Mouse (Mus musculus) G1E (cell line): ENCODE measurements around the gene Traf4. TPM values are rescaled to one million over a fixed set of nuclear protein-coding genes. Genes with fewer than 3 reads are reported as not detected.

Experiments
- ATAC-seq: 2 replicates; pipeline ENCODE4 v1.8.0; 2016; ENCODE audit warnings: mild to moderate bottlenecking; ENCODE audit not compliant: insufficient number of reproducible peaks, poor library complexity, low FRiP score, severe bottlenecking; ENCODE audit errors: extremely low read depth
- DNase-seq: peaks from one replicate; pipeline ENCODE4 v3.0.0; 2012; ENCODE audit warnings: low spot score
- H3K27me3 ChIP-seq: 2 replicates; pipeline ENCODE4 v1.6.1; 2012; ENCODE audit warnings: mild to moderate bottlenecking, low read length, inconsistent platforms; ENCODE audit not compliant: insufficient read depth
- H3K36me3 ChIP-seq: replicated peaks from 2 replicates; pipeline ENCODE3; 2012; ENCODE audit warnings: mild to moderate bottlenecking, inconsistent platforms
- H3K4me1 ChIP-seq: 2 replicates; pipeline ENCODE4 v1.6.1; 2012; ENCODE audit warnings: low read depth, low read length, inconsistent platforms, mixed read lengths; ENCODE audit not compliant: insufficient read depth
- H3K4me3 ChIP-seq: 2 replicates; pipeline ENCODE4 v1.5.1; 2012; ENCODE audit warnings: low read depth, mild to moderate bottlenecking, inconsistent platforms, low read length, moderate library complexity, mixed read lengths
- H3K9me3 ChIP-seq: replicated peaks from 2 replicates; pipeline ENCODE4 v1.6.1; 2012; ENCODE audit warnings: inconsistent platforms
- CTCF ChIP-seq: IDR thresholded peaks from 2 replicates; pipeline ENCODE4 v1.5.1; 2012; ENCODE audit warnings: low read depth, low read length, inconsistent platforms, mixed read lengths
- GATA1 ChIP-seq: IDR thresholded peaks from 2 replicates; pipeline ENCODE4 v1.6.1; 2012; ENCODE audit warnings: borderline replicate concordance, low read length, inconsistent platforms, mixed read lengths
- GATA2 ChIP-seq: IDR thresholded peaks from 2 replicates; pipeline ENCODE4 v1.6.1; 2012; ENCODE audit warnings: low read depth, low read length, inconsistent platforms, borderline replicate concordance
- POLR2AphosphoS5 ChIP-seq: IDR thresholded peaks from 2 replicates; pipeline ENCODE4 v1.6.1; 2012; ENCODE audit warnings: low read depth, low read length, inconsistent platforms; ENCODE audit not compliant: insufficient replicate concordance
- TAL1 ChIP-seq: conservative IDR thresholded peaks from 2 replicates; pipeline ENCODE4 v1.6.1; 2012; ENCODE audit warnings: low read depth, low read length, inconsistent platforms, mixed read lengths
- polyA plus RNA-seq: library from polyadenylated mRNA; stranded (reverse); fragments of >175 nt; gene quantifications from 2 replicates; pipeline ENCODE4 v1.2.3, GENCODE M21; 2012
- total RNA-seq, 2 experiments: library from RNA; stranded (forward) in 1 of 2; stranded (reverse) in 1 of 2; fragments of 200-1000 nt in 1 of 2; fragments of >200 nt in 1 of 2; fragmentation: Nextera tagmentation in 1 of 2; gene quantifications; 2 replicates each; pipeline ENCODE4 v1.2.3; 2014 to 2017

Traf4 gene
- total and polyA plus RNA-seq, 3 experiments = 7.0 to 74.4 (median 42.8) TPM

GRCm38 (mm10) chr11:78115367-78116145 is 49.8 kb downstream of the Traf4 start:
- peak; percentile 98 for DNase-seq
- Histone ChIP-seq H3K4me3 (peak overlapping the region; percentile 84), H3K9me3 (no peaks in the 10 kb centered on the region), H3K36me3 (peaks cover 13% of the 10 kb centered on the region), H3K4me1 (peaks cover 68% of the 10 kb centered on the region), H3K27me3 (no peaks in the 10 kb centered on the region)
- peak; percentile 94 for ATAC-seq
- TF ChIP-seq GATA2 = no peak
- peak; percentile 69 for TF ChIP-seq TAL1

GRCm38 (mm10) chr11:78114676-78115366 is 50.6 kb downstream of the Traf4 start:
- no peaks in the 10 kb centered on the region for H3K9me3 ChIP-seq
- H3K36me3 ChIP-seq = peaks cover 11% of the 10 kb centered on the region
- H3K4me1 ChIP-seq = peaks cover 66% of the 10 kb centered on the region
- TF ChIP-seq CTCF (no peak), TAL1 (no peak), POLR2AphosphoS5 (no peak), GATA1 (no peak), GATA2 (no peak)
- no peaks in the 10 kb centered on the region for H3K27me3 ChIP-seq
- DNase-seq (no peak), ATAC-seq (no peak)
- H3K4me3 ChIP-seq = peak overlapping the region; percentile 84

GRCm38 (mm10) chr11:78113616-78114015 is 51.8 kb downstream of the Traf4 start:
- no peak for DNase-seq
- TF ChIP-seq CTCF (no peak), POLR2AphosphoS5 (no peak), GATA2 (no peak)
- Histone ChIP-seq H3K27me3 (no peaks in the 10 kb centered on the region), H3K4me3 (no peak overlapping the region), H3K4me1 (peaks cover 58% of the 10 kb centered on the region), H3K36me3 (peaks cover 13% of the 10 kb centered on the region), H3K9me3 (no peaks in the 10 kb centered on the region)
- no peak for ATAC-seq

Other genes with a start within 250 kb of the Traf4 start
- gene Sez6, start 234.8 kb downstream of the Traf4 start, total RNA-seq (2014; fragmentation: Nextera tagmentation) = not detected in 2 replicates
- gene Sez6, start 234.8 kb downstream of the Traf4 start, total RNA-seq (2017) = 0.11 TPM in 1 of 2 replicates, not detected in the other
- gene Sez6, start 234.8 kb downstream of the Traf4 start, polyA plus RNA-seq = 0.03 and 0.10 TPM in 2 replicates
- gene Phf12, start 182.8 kb downstream of the Traf4 start, total RNA-seq (2014; fragmentation: Nextera tagmentation) = 157 and 172 TPM in 2 replicates
- gene Phf12, start 182.8 kb downstream of the Traf4 start, total RNA-seq (2017) = 23.0 and 24.7 TPM in 2 replicates
- gene Phf12, start 182.8 kb downstream of the Traf4 start, polyA plus RNA-seq = 212 and 215 TPM in 2 replicates
- 7.2 and 11.0 TPM in 2 replicates for gene Dhrs13, start 133.3 kb downstream of the Traf4 start, total RNA-seq (2014; fragmentation: Nextera tagmentation)
- gene Dhrs13, start 133.3 kb downstream of the Traf4 start, total RNA-seq (2017) = 9.2 and 10.0 TPM in 2 replicates
- 6.9 and 7.9 TPM in 2 replicates for gene Dhrs13, start 133.3 kb downstream of the Traf4 start, polyA plus RNA-seq
- gene Flot2, start 127.7 kb downstream of the Traf4 start, total RNA-seq (2014; fragmentation: Nextera tagmentation) = 18.0 and 19.4 TPM in 2 replicates
- gene Flot2, start 127.7 kb downstream of the Traf4 start, total RNA-seq (2017) = 20.6 and 21.3 TPM in 2 replicates
- 13.8 and 15.6 TPM in 2 replicates for gene Flot2, start 127.7 kb downstream of the Traf4 start, polyA plus RNA-seq
- gene Eral1, start 85.2 kb downstream of the Traf4 start, total RNA-seq (2014; fragmentation: Nextera tagmentation) = 60.3 and 65.4 TPM in 2 replicates
- gene Eral1, start 85.2 kb downstream of the Traf4 start, total RNA-seq (2017) = 35.0 and 35.7 TPM in 2 replicates
- gene Eral1, start 85.2 kb downstream of the Traf4 start, polyA plus RNA-seq = 5.0 and 8.7 TPM in 2 replicates
- gene Fam222b, start 70.9 kb downstream of the Traf4 start, total RNA-seq (2014; fragmentation: Nextera tagmentation) = 14.1 and 18.1 TPM in 2 replicates
- gene Fam222b, start 70.9 kb downstream of the Traf4 start, total RNA-seq (2017) = 1.5 and 1.9 TPM in 2 replicates
- 28.9 and 30.3 TPM in 2 replicates for gene Fam222b, start 70.9 kb downstream of the Traf4 start, polyA plus RNA-seq
- 7.8 and 14.8 TPM in 2 replicates for gene Nek8, start 11.1 kb upstream of the Traf4 start, total RNA-seq (2014; fragmentation: Nextera tagmentation)
- gene Nek8, start 11.1 kb upstream of the Traf4 start, total RNA-seq (2017) = 7.8 and 9.9 TPM in 2 replicates
- 7.3 and 8.5 TPM in 2 replicates for gene Nek8, start 11.1 kb upstream of the Traf4 start, polyA plus RNA-seq
- 14.7 and 15.5 TPM in 2 replicates for gene Tlcd1, start 11.1 kb upstream of the Traf4 start, total RNA-seq (2014; fragmentation: Nextera tagmentation)
- 6.7 TPM in 2 replicates for gene Tlcd1, start 11.1 kb upstream of the Traf4 start, total RNA-seq (2017)
- gene Tlcd1, start 11.1 kb upstream of the Traf4 start, polyA plus RNA-seq = 47.8 and 59.3 TPM in 2 replicates
- 1,467 and 1,695 TPM in 2 replicates for gene Rpl23a, start 18.0 kb upstream of the Traf4 start, total RNA-seq (2014; fragmentation: Nextera tagmentation)
- gene Rpl23a, start 18.0 kb upstream of the Traf4 start, total RNA-seq (2017) = 2,502 and 2,557 TPM in 2 replicates
- 844 and 2,130 TPM in 2 replicates for gene Rpl23a, start 18.0 kb upstream of the Traf4 start, polyA plus RNA-seq
- 0.60 TPM in 1 of 2 replicates, not detected in the other for gene Rab34, start 22.8 kb upstream of the Traf4 start, total RNA-seq (2014; fragmentation: Nextera tagmentation)
- not detected in 2 replicates for gene Rab34, start 22.8 kb upstream of the Traf4 start, total RNA-seq (2017)
- 0.52 and 0.95 TPM in 2 replicates for gene Rab34, start 22.8 kb upstream of the Traf4 start, polyA plus RNA-seq
- gene Proca1, start 27.8 kb upstream of the Traf4 start, total RNA-seq (2014; fragmentation: Nextera tagmentation) = not detected in 2 replicates
- gene Proca1, start 27.8 kb upstream of the Traf4 start, total RNA-seq (2017) = 0.22 TPM in 1 of 2 replicates, not detected in the other
- not detected in 2 replicates for gene Proca1, start 27.8 kb upstream of the Traf4 start, polyA plus RNA-seq
- 19.5 and 22.7 TPM in 2 replicates for gene Sdf2, start 80.2 kb upstream of the Traf4 start, total RNA-seq (2014; fragmentation: Nextera tagmentation)
- 31.5 and 41.4 TPM in 2 replicates for gene Sdf2, start 80.2 kb upstream of the Traf4 start, total RNA-seq (2017)
- 2.3 and 7.8 TPM in 2 replicates for gene Sdf2, start 80.2 kb upstream of the Traf4 start, polyA plus RNA-seq
- 118 and 127 TPM in 2 replicates for gene Supt6, start 80.4 kb upstream of the Traf4 start, total RNA-seq (2014; fragmentation: Nextera tagmentation)
- gene Supt6, start 80.4 kb upstream of the Traf4 start, total RNA-seq (2017) = 34.5 and 44.9 TPM in 2 replicates
- 129 and 137 TPM in 2 replicates for gene Supt6, start 80.4 kb upstream of the Traf4 start, polyA plus RNA-seq
- 95.8 and 113 TPM in 2 replicates for gene 2610507B11Rik, start 96.2 kb upstream of the Traf4 start, total RNA-seq (2014; fragmentation: Nextera tagmentation)
- gene 2610507B11Rik, start 96.2 kb upstream of the Traf4 start, total RNA-seq (2017) = 53.9 and 55.8 TPM in 2 replicates
- 63.8 and 70.6 TPM in 2 replicates for gene 2610507B11Rik, start 96.2 kb upstream of the Traf4 start, polyA plus RNA-seq
- 2.5 and 3.7 TPM in 2 replicates for gene BC030499, start 125.3 kb upstream of the Traf4 start, total RNA-seq (2014; fragmentation: Nextera tagmentation)
- 0.99 and 1.2 TPM in 2 replicates for gene BC030499, start 125.3 kb upstream of the Traf4 start, total RNA-seq (2017)
- gene BC030499, start 125.3 kb upstream of the Traf4 start, polyA plus RNA-seq = 0.04 TPM in 1 of 2 replicates, not detected in the other
- 70.7 and 71.3 TPM in 2 replicates for gene Spag5, start 135.9 kb upstream of the Traf4 start, total RNA-seq (2014; fragmentation: Nextera tagmentation)
- gene Spag5, start 135.9 kb upstream of the Traf4 start, total RNA-seq (2017) = 60.8 and 66.5 TPM in 2 replicates
- 55.3 and 77.5 TPM in 2 replicates for gene Spag5, start 135.9 kb upstream of the Traf4 start, polyA plus RNA-seq
- gene Aldoc, start 157.4 kb upstream of the Traf4 start, total RNA-seq (2014; fragmentation: Nextera tagmentation) = 0.83 and 4.3 TPM in 2 replicates
- 10.2 and 12.9 TPM in 2 replicates for gene Aldoc, start 157.4 kb upstream of the Traf4 start, total RNA-seq (2017)
- gene Aldoc, start 157.4 kb upstream of the Traf4 start, polyA plus RNA-seq = 7.2 and 10.6 TPM in 2 replicates
- gene Pigs, start 162.8 kb upstream of the Traf4 start, total RNA-seq (2014; fragmentation: Nextera tagmentation) = 30.5 and 36.8 TPM in 2 replicates
- gene Pigs, start 162.8 kb upstream of the Traf4 start, total RNA-seq (2017) = 13.9 and 14.1 TPM in 2 replicates
- 60.4 and 74.5 TPM in 2 replicates for gene Pigs, start 162.8 kb upstream of the Traf4 start, polyA plus RNA-seq
- gene Unc119, start 177.9 kb upstream of the Traf4 start, total RNA-seq (2014; fragmentation: Nextera tagmentation) = 4.3 and 6.7 TPM in 2 replicates
- gene Unc119, start 177.9 kb upstream of the Traf4 start, total RNA-seq (2017) = 10.3 and 11.8 TPM in 2 replicates
- gene Unc119, start 177.9 kb upstream of the Traf4 start, polyA plus RNA-seq = 8.2 and 8.8 TPM in 2 replicates
- not detected in 2 replicates for gene Foxn1, start 221.0 kb upstream of the Traf4 start, total RNA-seq (2014; fragmentation: Nextera tagmentation)
- 0.05 TPM in 1 of 2 replicates, not detected in the other for gene Foxn1, start 221.0 kb upstream of the Traf4 start, total RNA-seq (2017)
- gene Foxn1, start 221.0 kb upstream of the Traf4 start, polyA plus RNA-seq = not detected in 2 replicates